Mouse (Mus musculus) kidney, adult 2 months (tissue): ENCODE measurements around the gene Phf11a. TPM values are rescaled to one million over a fixed set of nuclear protein-coding genes. Genes with fewer than 3 reads are reported as not detected.
"Not testable (repeated sequence)": the region's sequence is repeated elsewhere in the genome, so short reads cannot be mapped to it uniquely, and the experiment has no call there.

Source experiments
- DNase-seq: peaks from one replicate; pipeline ENCODE4 v3.0.0; 2021
- H3K27ac ChIP-seq: fragments of 200-500 bp; 2 replicates; pipeline ENCODE4 v1.5.1; 2012; ENCODE audit warnings: low read depth, low read length, control low read depth, inconsistent platforms; ENCODE audit not compliant: insufficient read depth
- H3K27me3 ChIP-seq: fragments of 200-500 bp; replicated peaks from 2 replicates; pipeline ENCODE4 v1.6.1; 2012; ENCODE audit warnings: mild to moderate bottlenecking, moderate library complexity, low read length, inconsistent platforms; ENCODE audit not compliant: control insufficient read depth, insufficient read depth
- H3K36me3 ChIP-seq: fragments of 200-500 bp; 2 replicates; pipeline ENCODE4 v1.6.1; 2012; ENCODE audit warnings: mild to moderate bottlenecking, moderate library complexity, low read length, inconsistent platforms; ENCODE audit not compliant: control insufficient read depth, insufficient read depth
- H3K4me1 ChIP-seq: fragments of 200-500 bp; 2 replicates; pipeline ENCODE4 v1.6.1; 2011; ENCODE audit warnings: low read length; ENCODE audit not compliant: control insufficient read depth, insufficient read depth
- H3K4me3 ChIP-seq: fragments of 200-500 bp; 2 replicates; pipeline ENCODE4 v1.5.1; 2011; ENCODE audit warnings: mild to moderate bottlenecking, low read depth, low read length, control low read depth; ENCODE audit not compliant: insufficient read depth
- CTCF ChIP-seq: fragments of 200-500 bp; conservative IDR thresholded peaks from 2 replicates; pipeline ENCODE4 v1.5.1; 2011; ENCODE audit warnings: low read depth, mild to moderate bottlenecking, control low read depth, low read length, moderate library complexity, mixed read lengths; ENCODE audit not compliant: insufficient read depth, insufficient read length
- POLR2A ChIP-seq: fragments of 200-500 bp; IDR thresholded peaks from one replicate; pipeline ENCODE4 v1.6.1; 2011; ENCODE audit warnings: low read depth, low read length, control low read depth
- WGBS: fragments of 180-500 bp; shearing (Covaris S2); methylation state at CpG from one replicate; pipeline ENCODE4 v1.1.7; 2018; 5-methylcytosine and 5-hydroxymethylcytosine counted together
- polyA plus RNA-seq: library from polyadenylated mRNA; depleted of rRNA; stranded (reverse); fragments of >200 nt; gene quantifications from 2 replicates; pipeline ENCODE4 v1.2.3, GENCODE M21; 2012; rRNA removed

Gene Phf11a
- 0.50 and 0.94 TPM in 2 replicates for polyA plus RNA-seq

DNA sequence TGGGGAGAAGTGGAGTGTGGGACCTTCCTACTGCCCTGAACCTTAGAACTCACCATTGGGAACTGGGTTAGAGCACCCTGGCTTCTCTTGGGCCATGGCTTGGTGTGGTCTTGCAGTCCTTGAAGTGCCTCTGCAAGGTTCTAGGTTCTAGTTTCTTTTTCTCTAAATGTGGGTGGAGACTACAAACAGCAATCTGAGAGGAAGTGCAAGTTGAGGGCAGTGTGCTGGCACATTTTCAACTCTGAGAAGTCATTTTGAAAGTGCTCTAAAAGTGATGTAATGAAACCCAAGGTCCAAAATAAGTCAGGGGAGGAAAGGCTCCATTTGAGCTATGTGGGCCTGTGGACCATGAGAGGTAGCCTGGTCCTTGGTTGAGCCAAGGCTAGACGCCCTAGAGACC, at the start of gene Phf11a:
Phf11a (minus strand) TSS at position 132 of the 400 bp plus-strand sequence.
- 87% methylated on average over 1 of the region's 1 CpGs for WGBS
- not testable (repeated sequence) for H3K4me3 ChIP-seq, H3K27me3 ChIP-seq, H3K27ac ChIP-seq, H3K4me1 ChIP-seq, H3K36me3 ChIP-seq
- peak; percentile 36 for DNase-seq

DNA sequence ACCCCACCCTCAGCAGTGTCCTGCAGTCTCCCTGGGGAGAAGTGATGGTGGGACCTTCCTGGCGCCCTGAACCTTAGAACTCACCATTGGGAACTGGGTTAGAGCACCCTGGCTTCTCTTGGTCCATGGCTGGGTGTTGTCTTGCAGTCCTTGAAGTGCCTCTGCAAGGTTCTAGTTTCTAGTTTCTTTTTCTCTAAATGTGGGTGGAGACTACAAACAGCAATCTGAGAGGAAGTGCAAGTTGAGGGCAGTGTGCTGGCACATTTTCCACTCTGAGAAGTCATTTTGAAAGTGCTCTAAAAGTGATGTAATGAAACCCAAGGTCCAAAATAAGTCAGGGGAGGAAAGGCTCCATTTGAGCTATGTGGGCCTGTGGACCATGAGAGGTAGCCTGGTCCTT, 43.9 kb upstream of the Phf11a start, which contains the start of gene Phf11b:
Phf11b (minus strand) TSS at position 163 of the 400 bp plus-strand sequence.
- 71% methylated on average over 1 of the region's 1 CpGs for WGBS
- not testable (repeated sequence) for H3K4me1 ChIP-seq, H3K36me3 ChIP-seq, H3K27me3 ChIP-seq
- Histone ChIP-seq H3K27ac (peak within 1 kb of the TSS; percentile 16; the same call in 1 of the 2 replicates), H3K4me3 (0 out of 2 replicates have a peak within 1 kb of the TSS, but pooled peaks have one; percentile 9)
- DNase-seq, result peak; percentile 43

DNA sequence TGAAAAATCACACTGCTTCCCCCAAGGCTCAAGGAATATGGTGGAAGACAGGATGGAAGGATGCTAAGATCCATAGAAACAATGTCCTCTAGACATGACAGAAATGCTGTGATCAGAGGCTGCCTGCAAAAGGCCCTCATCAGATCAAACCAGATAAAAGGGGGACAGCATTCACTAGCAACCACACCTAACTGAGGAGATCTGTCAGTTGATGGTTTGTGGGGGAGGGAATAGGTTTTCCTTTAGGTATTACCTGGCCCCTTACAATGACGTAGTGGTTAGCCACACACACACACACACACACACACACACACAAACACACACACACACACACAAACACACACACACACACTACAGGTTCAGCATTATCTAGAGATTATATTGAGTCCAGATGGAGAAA, 42.2 kb upstream of the Phf11a start:
- whole genome bisulfite sequencing, result 83% methylated on average over 1 of the region's 1 CpGs

DNA sequence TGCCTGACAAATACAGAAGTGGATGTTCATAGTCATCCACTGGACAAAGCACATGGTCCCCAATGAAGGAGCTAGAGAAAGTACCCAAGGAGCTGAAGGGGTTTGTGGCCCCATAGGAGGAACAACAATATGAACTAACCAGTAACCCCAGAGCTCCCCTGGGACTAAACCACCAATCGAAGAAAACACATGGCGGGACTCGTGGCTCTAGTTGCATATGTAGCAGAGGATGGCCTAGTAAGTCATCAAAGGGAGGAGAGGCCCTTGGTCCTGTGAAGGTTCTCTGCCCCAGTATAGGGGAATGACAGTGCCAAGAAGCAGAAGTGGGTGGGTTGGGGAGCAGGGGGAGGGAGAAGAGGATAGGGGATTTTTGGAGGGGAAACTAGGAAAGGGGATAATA, 38.7 kb upstream of the Phf11a start:
- not testable (repeated sequence) for H3K36me3 ChIP-seq, H3K27ac ChIP-seq, H3K4me3 ChIP-seq, H3K27me3 ChIP-seq, DNase-seq, H3K4me1 ChIP-seq
- WGBS, result 81% methylated on average over 3 of the region's 3 CpGs

More for the DNA sequence above, 42.2 kb upstream of the Phf11a start:
- TF ChIP-seq CTCF, result no peak
- no peak for TF ChIP-seq POLR2A
- Histone ChIP-seq H3K4me3 (no peak overlapping the region), H3K27me3 (no peaks in the 10 kb centered on the region), H3K4me1 (no peaks in the 10 kb centered on the region), H3K36me3 (no peaks in the 10 kb centered on the region), H3K27ac (no peak overlapping the region)
- DNase-seq, result no peak

DNA sequence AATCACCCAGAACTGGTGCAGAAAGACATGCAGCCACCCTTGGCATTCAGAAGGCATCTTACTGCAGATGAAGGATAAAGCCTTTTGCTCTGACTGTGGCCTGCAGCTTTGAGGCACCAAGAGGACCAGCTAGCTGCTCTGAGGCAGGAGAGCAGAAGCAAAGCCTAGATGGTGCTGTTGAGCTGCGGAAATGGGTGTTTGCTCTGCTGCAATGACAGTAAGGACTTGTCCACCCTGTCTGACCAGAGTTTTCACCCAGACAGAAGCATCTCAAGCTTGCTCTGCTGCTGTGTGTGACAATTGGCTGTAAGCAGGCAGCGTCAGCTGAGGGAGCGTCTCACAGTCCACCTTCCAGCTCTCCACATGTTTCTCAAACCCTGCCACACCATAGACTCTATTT, 33.2 kb upstream of the Phf11a start:
- H3K4me3 ChIP-seq, H3K36me3 ChIP-seq, H3K4me1 ChIP-seq, H3K27ac ChIP-seq, H3K27me3 ChIP-seq: not testable (repeated sequence)
- 56% methylated on average over 3 of the region's 3 CpGs for WGBS
- DNase-seq, result peak; percentile 8
- TF ChIP-seq CTCF, result peak; percentile 39; the same call in 1 of the 2 replicates

DNA sequence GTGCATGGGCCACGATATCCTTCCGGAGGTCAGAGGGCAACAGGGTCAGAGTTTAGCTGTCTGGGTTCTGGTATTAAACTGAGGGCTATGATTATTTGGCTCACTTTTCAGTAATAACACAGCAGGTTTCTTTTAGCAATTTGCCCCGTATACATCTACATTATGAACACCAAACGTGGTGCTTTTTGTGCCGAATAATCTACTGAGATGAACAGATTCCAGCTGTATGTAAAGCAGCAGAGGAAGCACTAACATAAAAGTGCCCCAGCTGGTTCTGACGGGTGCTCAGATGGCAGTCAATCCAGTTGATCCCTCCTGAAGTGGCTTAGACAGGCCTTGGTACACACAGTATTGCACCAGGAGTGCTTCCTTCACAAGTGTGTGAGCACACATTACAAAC, 22.6 kb upstream of the Phf11a start:
- not testable (repeated sequence) for DNase-seq, H3K4me3 ChIP-seq, H3K27me3 ChIP-seq, H3K27ac ChIP-seq, H3K36me3 ChIP-seq, H3K4me1 ChIP-seq
- WGBS, result 86% methylated on average over 6 of the region's 6 CpGs

DNA sequence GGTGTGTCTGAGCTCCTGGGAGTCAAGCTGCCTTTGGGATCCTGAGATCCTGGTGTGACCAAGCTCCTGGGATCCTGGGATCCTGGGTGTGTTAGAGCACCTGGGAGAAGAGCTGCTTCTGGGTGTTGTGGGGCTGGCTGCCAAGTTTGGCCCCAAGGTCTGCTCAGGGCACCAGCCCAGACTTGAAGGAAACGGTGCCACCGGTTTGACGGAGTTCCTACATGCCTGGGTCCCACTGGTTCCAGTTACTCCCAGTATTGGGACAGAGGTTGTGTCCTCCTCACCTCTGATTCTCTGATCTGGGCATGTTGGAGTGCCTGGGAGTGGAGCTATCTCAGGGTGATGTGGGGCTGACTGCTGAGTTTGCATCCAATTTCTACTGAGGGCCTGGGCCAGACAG, 21.7 kb upstream of the Phf11a start:
- not testable (repeated sequence) for H3K36me3 ChIP-seq, H3K27ac ChIP-seq, H3K27me3 ChIP-seq, H3K4me3 ChIP-seq, H3K4me1 ChIP-seq, DNase-seq
- 98% methylated on average over 3 of the region's 3 CpGs for WGBS

DNA sequence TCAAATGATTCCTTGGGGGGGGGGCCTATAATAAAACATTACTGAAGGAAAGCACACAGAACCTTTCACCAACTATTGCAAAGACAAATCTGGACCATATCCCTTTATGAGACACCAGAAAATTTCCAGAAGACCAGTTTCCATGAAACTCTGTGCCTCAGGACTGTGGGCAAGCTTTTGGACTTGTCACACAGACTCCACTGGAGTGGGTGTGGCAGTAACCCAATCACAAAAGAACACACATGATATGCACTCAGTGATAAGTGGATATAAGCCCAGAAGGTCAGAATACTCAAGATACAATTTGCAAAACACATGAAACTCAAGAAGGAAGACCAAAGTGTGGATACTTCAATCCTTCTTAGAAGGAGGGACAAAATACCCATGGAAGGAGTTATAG, 5.6 kb downstream of the Phf11a start:
- H3K4me3 ChIP-seq, H3K27me3 ChIP-seq, H3K27ac ChIP-seq, H3K36me3 ChIP-seq, DNase-seq, H3K4me1 ChIP-seq: not testable (repeated sequence)

DNA sequence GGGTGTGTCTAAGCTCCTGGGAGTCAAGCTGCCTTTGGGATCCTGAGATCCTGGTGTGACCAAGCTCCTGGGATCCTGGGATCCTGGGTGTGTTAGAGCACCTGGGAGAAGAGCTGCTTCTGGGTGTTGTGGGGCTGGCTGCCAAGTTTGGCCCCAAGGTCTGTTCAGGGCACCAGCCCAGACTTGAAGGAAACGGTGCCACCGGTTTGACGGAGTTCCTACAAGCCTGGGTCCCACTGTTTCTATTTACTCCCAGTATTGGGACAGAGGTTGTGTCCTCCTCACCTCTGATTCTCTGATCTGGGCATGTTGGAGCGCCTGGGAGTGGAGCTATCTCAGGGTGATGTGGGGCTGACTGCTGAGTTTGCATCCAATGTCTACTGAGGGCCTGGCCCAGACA, 22.4 kb downstream of the Phf11a start:
- H3K4me3 ChIP-seq, H3K4me1 ChIP-seq, H3K27me3 ChIP-seq, H3K27ac ChIP-seq, H3K36me3 ChIP-seq, DNase-seq: not testable (repeated sequence)
- WGBS, result 90% methylated on average over 4 of the region's 4 CpGs
